Mouse (Mus musculus) kidney, embryonic 16.5 days (tissue): ENCODE measurements around the gene Gm10130. TPM values are rescaled to one million over a fixed set of nuclear protein-coding genes. Genes with fewer than 3 reads are reported as not detected.
"Not testable (repeated sequence)": the region's sequence is repeated elsewhere in the genome, so short reads cannot be mapped to it uniquely, and the experiment has no call there.

ENCODE experiments used
- ATAC-seq: fragments of 200-750 bp; cut with Nextera tagmentation; 2 replicates; pipeline ENCODE4 v1.8.0; 2017; ENCODE audit warnings: moderate TSS enrichment; ENCODE audit not compliant: low FRiP score, low TSS enrichment
- H3K27ac ChIP-seq: fragments of 300-500 bp; sonication (generic); 2 replicates; pipeline ENCODE4 v1.5.1; 2014; ENCODE audit warnings: low read length
- H3K27me3 ChIP-seq: fragments of 300-500 bp; sonication (generic); 2 replicates; pipeline ENCODE4 v1.6.1; 2014; ENCODE audit warnings: low read length, control low read depth, mixed read lengths; ENCODE audit not compliant: insufficient read depth
- H3K36me3 ChIP-seq: fragments of 300-500 bp; sonication (generic); 2 replicates; pipeline ENCODE4 v1.6.1; 2014; ENCODE audit warnings: low read length, control low read depth, mixed read lengths; ENCODE audit not compliant: insufficient read depth
- H3K4me1 ChIP-seq: fragments of 300-500 bp; sonication (generic); 2 replicates; pipeline ENCODE4 v1.6.1; 2014; ENCODE audit warnings: low read length, control low read depth, mixed read lengths; ENCODE audit not compliant: insufficient read depth
- H3K4me2 ChIP-seq: fragments of 300-500 bp; sonication (generic); replicated peaks from 2 replicates; pipeline ENCODE4 v1.6.1; 2014; ENCODE audit warnings: low read depth, low read length
- H3K4me3 ChIP-seq: fragments of 300-500 bp; sonication (generic); 2 replicates; pipeline ENCODE4 v1.5.1; 2014; ENCODE audit warnings: mild to moderate bottlenecking, low read length
- H3K9ac ChIP-seq: fragments of 300-500 bp; sonication (generic); replicated peaks from 2 replicates; pipeline ENCODE4 v1.6.1; 2014; ENCODE audit warnings: low read length
- H3K9me3 ChIP-seq: fragments of 300-500 bp; sonication (generic); 2 replicates; pipeline ENCODE4 v1.6.1; 2016; ENCODE audit warnings: low read length, control low read depth
- WGBS: fragments of 180-500 bp; shearing (Covaris S2); extraction: QIAGEN DNeasy Blood & Tissue Kit; methylation state at CpG from one replicate; pipeline ENCODE4 v1.1.7; 2014; 5-methylcytosine and 5-hydroxymethylcytosine counted together
- polyA plus RNA-seq: library from polyadenylated mRNA; unstranded; fragments of >200 nt; fragmentation: Nextera tagmentation; extraction: Ambion mirVana; gene quantifications from 2 replicates; pipeline ENCODE4 v1.2.1, GENCODE M21; 2015

Gm10130 gene
- polyA plus RNA-seq: 4.2 and 6.0 TPM in 2 replicates

- H3K36me3 ChIP-seq: peaks cover 55% of the 10 kb centered on the region
- no peak within 1 kb of the TSS for H3K4me3 ChIP-seq
- no peaks in the 10 kb centered on the region for H3K4me1 ChIP-seq
- peaks cover 35% of the 10 kb centered on the region for H3K9me3 ChIP-seq
- 94% methylated on average over 5 of the region's 5 CpGs for WGBS
- H3K4me2 ChIP-seq: no peak within 1 kb of the TSS
- no peak within 1 kb of the TSS for H3K9ac ChIP-seq
- no peak for ATAC-seq
- H3K27ac ChIP-seq: no peak within 1 kb of the TSS
- H3K27me3 ChIP-seq: no peaks in the 10 kb centered on the region
Observed at GRCm38 (mm10) chr2:150323402-150323801, at the start of gene Gm10130. Gm10130 (plus strand) TSS chr2:150323702.

GRCm38 (mm10) chr2:150293669-150294068 lies 29.8 kb upstream of the Gm10130 start:
- Histone ChIP-seq H3K9me3 (no peaks in the 10 kb centered on the region), H3K4me2 (no peak overlapping the region), H3K4me3 (no peak overlapping the region), H3K4me1 (no peaks in the 10 kb centered on the region), H3K9ac (no peak overlapping the region), H3K36me3 (no peaks in the 10 kb centered on the region), H3K27me3 (no peaks in the 10 kb centered on the region), H3K27ac (no peak overlapping the region)
- ATAC-seq: no peak
- 77% methylated on average over 6 of the region's 6 CpGs for WGBS

GRCm38 (mm10) chr2:150299096-150299495 lies 24.4 kb upstream of the Gm10130 start:
- no peak for ATAC-seq
- no peaks in the 10 kb centered on the region for H3K4me1 ChIP-seq
- no peaks in the 10 kb centered on the region for H3K36me3 ChIP-seq
- no peak overlapping the region for H3K4me3 ChIP-seq
- no peaks in the 10 kb centered on the region for H3K27me3 ChIP-seq
- no peak overlapping the region for H3K9ac ChIP-seq
- H3K9me3 ChIP-seq: no peaks in the 10 kb centered on the region
- H3K4me2 ChIP-seq: no peak overlapping the region
- no peak overlapping the region for H3K27ac ChIP-seq
- 67% methylated on average over 1 of the region's 1 CpGs for WGBS

GRCm38 (mm10) chr2:150307183-150307773 lies 16.2 kb upstream of the Gm10130 start:
- Histone ChIP-seq H3K27ac (no peak overlapping the region), H3K4me3 (no peak overlapping the region), H3K4me1 (no peaks in the 10 kb centered on the region), H3K9ac (no peak overlapping the region), H3K36me3 (no peaks in the 10 kb centered on the region), H3K9me3 (no peaks in the 10 kb centered on the region), H3K27me3 (no peaks in the 10 kb centered on the region), H3K4me2 (no peak overlapping the region)
- WGBS: 81% methylated on average over 10 of the region's 10 CpGs
- no peak for ATAC-seq

- Histone ChIP-seq H3K4me3 (peak overlapping the region; percentile 67), H3K9ac (peak overlapping the region; percentile 78), H3K36me3 (peaks cover 23% of the 10 kb centered on the region), H3K27ac (peak overlapping the region; percentile 75), H3K4me2 (peak overlapping the region; percentile 55)
- H3K27me3 ChIP-seq, H3K4me1 ChIP-seq, H3K9me3 ChIP-seq: not testable (repeated sequence)
- ATAC-seq: peak; percentile 99
- 9% methylated on average over 18 of the region's 19 CpGs for WGBS
Observed at GRCm38 (mm10) chr2:150310952-150311884, 12.3 kb upstream of the Gm10130 start.

- H3K9ac ChIP-seq: no peak overlapping the region
Observed at GRCm38 (mm10) chr2:150316140-150316539, 7.4 kb upstream of the Gm10130 start.

GRCm38 (mm10) chr2:150318973-150319372 lies 4.5 kb upstream of the Gm10130 start:
- no peaks in the 10 kb centered on the region for H3K27me3 ChIP-seq
- H3K9ac ChIP-seq: no peak overlapping the region
- peaks cover 44% of the 10 kb centered on the region for H3K9me3 ChIP-seq
- WGBS: 94% methylated on average over 1 of the region's 1 CpGs
- no peak for ATAC-seq
- H3K4me3 ChIP-seq: no peak overlapping the region
- no peak overlapping the region for H3K27ac ChIP-seq
- H3K4me1 ChIP-seq: no peaks in the 10 kb centered on the region
- H3K36me3 ChIP-seq: peaks cover 66% of the 10 kb centered on the region
- no peak overlapping the region for H3K4me2 ChIP-seq

More at GRCm38 (mm10) chr2:150316140-150316539, 7.4 kb upstream of the Gm10130 start:
- no peaks in the 10 kb centered on the region for H3K27me3 ChIP-seq
- no peak overlapping the region for H3K4me2 ChIP-seq
- peaks cover 40% of the 10 kb centered on the region for H3K9me3 ChIP-seq
- no peak overlapping the region for H3K4me3 ChIP-seq
- H3K27ac ChIP-seq: no peak overlapping the region
- H3K36me3 ChIP-seq: peaks cover 53% of the 10 kb centered on the region
- no peak for ATAC-seq
- H3K4me1 ChIP-seq: no peaks in the 10 kb centered on the region

- H3K4me2 ChIP-seq, H3K4me1 ChIP-seq, H3K27ac ChIP-seq, H3K27me3 ChIP-seq, H3K36me3 ChIP-seq, H3K4me3 ChIP-seq, ATAC-seq, H3K9ac ChIP-seq, H3K9me3 ChIP-seq: not testable (repeated sequence)
Observed at GRCm38 (mm10) chr2:150357136-150357535, 33.6 kb downstream of the Gm10130 start.

GRCm38 (mm10) chr2:150362113-150362877 lies 38.8 kb downstream of the Gm10130 start, which contains the start of gene 3300002I08Rik:
3300002I08Rik (minus strand) TSS chr2:150362765.
- H3K27me3 ChIP-seq, H3K36me3 ChIP-seq, H3K4me1 ChIP-seq, H3K9me3 ChIP-seq: not testable (repeated sequence)
- WGBS: 2% methylated on average over 16 of the region's 17 CpGs
- Histone ChIP-seq H3K9ac (peak within 1 kb of the TSS; percentile 68), H3K4me3 (peak within 1 kb of the TSS; percentile 60), H3K4me2 (peak within 1 kb of the TSS; percentile 53), H3K27ac (peak within 1 kb of the TSS; percentile 63)
- peak; percentile 100 for ATAC-seq
